Mouse (Mus musculus) embryonic facial prominence, embryonic 12.5 days (tissue): ENCODE data around the gene Adamts5. TPM values are rescaled to one million over a fixed set of nuclear protein-coding genes. Genes with fewer than 3 reads are reported as not detected.

Experiments
- ATAC-seq: fragments of 200-750 bp; cut with Nextera tagmentation; 2 replicates; pipeline ENCODE4 v1.8.0; 2017; ENCODE audit not compliant: insufficient number of reproducible peaks, insufficient read depth, low FRiP score, low TSS enrichment
- H3K27ac ChIP-seq: fragments of 300-500 bp; sonication (generic); 2 replicates; pipeline ENCODE4 v1.5.1; 2016; ENCODE audit warnings: mild to moderate bottlenecking
- H3K27me3 ChIP-seq: fragments of 300-500 bp; sonication (generic); 2 replicates; pipeline ENCODE4 v1.6.1; 2016; ENCODE audit warnings: mild to moderate bottlenecking, moderate library complexity
- H3K36me3 ChIP-seq: fragments of 300-500 bp; sonication (generic); 2 replicates; pipeline ENCODE4 v1.6.1; 2016; ENCODE audit warnings: mild to moderate bottlenecking
- H3K4me1 ChIP-seq: fragments of 300-500 bp; sonication (generic); 2 replicates; pipeline ENCODE4 v1.6.1; 2016
- H3K4me2 ChIP-seq: fragments of 300-500 bp; sonication (generic); replicated peaks from 2 replicates; pipeline ENCODE4 v1.6.1; 2016; ENCODE audit warnings: mild to moderate bottlenecking, moderate library complexity
- H3K4me3 ChIP-seq: fragments of 300-500 bp; sonication (generic); 2 replicates; pipeline ENCODE4 v1.5.1; 2016; ENCODE audit warnings: mild to moderate bottlenecking
- H3K9ac ChIP-seq: fragments of 300-500 bp; sonication (generic); 2 replicates; pipeline ENCODE4 v1.6.1; 2016; ENCODE audit warnings: mild to moderate bottlenecking, moderate library complexity
- H3K9me3 ChIP-seq: fragments of 300-500 bp; sonication (generic); 2 replicates; pipeline ENCODE4 v1.6.1; 2016; ENCODE audit warnings: mild to moderate bottlenecking, moderate library complexity
- WGBS: fragments of 180-500 bp; shearing (Covaris S2); methylation state at CpG from one replicate; pipeline ENCODE4 v1.1.7; 2016; 5-methylcytosine and 5-hydroxymethylcytosine counted together
- polyA plus RNA-seq: library from polyadenylated mRNA; unstranded; fragments of >200 nt; fragmentation: Nextera tagmentation; extraction: Ambion mirVana; gene quantifications from 2 replicates; pipeline ENCODE4 v1.2.1, GENCODE M21; 2016

Adamts5 gene
- polyA plus RNA-seq, 1 experiment from 2014 or later, result 3.5 TPM

GRCm38 (mm10) chr16:85819808-85820458 lies 81.7 kb downstream of the Adamts5 start:
- no peak overlapping the region for H3K27ac ChIP-seq
- no peaks in the 10 kb centered on the region for H3K4me1 ChIP-seq
- no peaks in the 10 kb centered on the region for H3K36me3 ChIP-seq
- H3K27me3 ChIP-seq, result no peaks in the 10 kb centered on the region
- no peaks in the 10 kb centered on the region for H3K9me3 ChIP-seq
- H3K4me3 ChIP-seq, result no peak overlapping the region
- H3K4me2 ChIP-seq, result no peak overlapping the region
- no peak for ATAC-seq
- H3K9ac ChIP-seq, result no peak overlapping the region
- WGBS, result 55% methylated on average over 5 of the region's 5 CpGs

- no peaks in the 10 kb centered on the region for H3K27me3 ChIP-seq
- 79% methylated on average over 2 of the region's 2 CpGs for WGBS
- H3K9me3 ChIP-seq, result no peaks in the 10 kb centered on the region
- H3K4me2 ChIP-seq, result no peak overlapping the region
- no peak overlapping the region for H3K27ac ChIP-seq
- no peaks in the 10 kb centered on the region for H3K4me1 ChIP-seq
- ATAC-seq, result no peak
- H3K9ac ChIP-seq, result no peak overlapping the region
- H3K4me3 ChIP-seq, result no peak overlapping the region
- no peaks in the 10 kb centered on the region for H3K36me3 ChIP-seq
These were observed 87.5 kb downstream of the Adamts5 start for GRCm38 (mm10) chr16:85814116-85814515.

GRCm38 (mm10) chr16:85807626-85808025 lies 94.0 kb downstream of the Adamts5 start:
- Histone ChIP-seq H3K4me2 (no peak overlapping the region), H3K27me3 (no peaks in the 10 kb centered on the region)
- no peak for ATAC-seq

GRCm38 (mm10) chr16:85807072-85807471 lies 94.6 kb downstream of the Adamts5 start:
- no peak overlapping the region for H3K9ac ChIP-seq
- H3K27ac ChIP-seq, result no peak overlapping the region
- H3K9me3 ChIP-seq, result no peaks in the 10 kb centered on the region
- H3K4me3 ChIP-seq, result no peak overlapping the region
- WGBS, result 19% methylated on average over 3 of the region's 3 CpGs
- no peaks in the 10 kb centered on the region for H3K36me3 ChIP-seq
- no peak for ATAC-seq
- no peak overlapping the region for H3K4me2 ChIP-seq
- no peaks in the 10 kb centered on the region for H3K27me3 ChIP-seq
- H3K4me1 ChIP-seq, result 0 out of 2 replicates have a peak, but pooled peaks cover 6% of the 10 kb centered on the region

More at GRCm38 (mm10) chr16:85807626-85808025, 94.0 kb downstream of the Adamts5 start:
- Histone ChIP-seq H3K9ac (no peak overlapping the region), H3K4me3 (no peak overlapping the region), H3K9me3 (no peaks in the 10 kb centered on the region), H3K36me3 (no peaks in the 10 kb centered on the region), H3K4me1 (0 out of 2 replicates have a peak, but pooled peaks cover 6% of the 10 kb centered on the region), H3K27ac (no peak overlapping the region)
- WGBS, result 13% methylated on average over 2 of the region's 2 CpGs

Other genes with a start within 250 kb of the Adamts5 start
- 50.2 and 50.9 TPM in 2 replicates for gene Adamts1, start 98.7 kb downstream of the Adamts5 start, polyA plus RNA-seq